Mouse (Mus musculus) megakaryocyte-erythroid progenitor cell, adult 5-6 weeks (primary cell): Measurements from ENCODE around the gene D930048N14Rik. TPM values are rescaled to one million over a fixed set of nuclear protein-coding genes. Genes with fewer than 3 reads are reported as not detected.
A peak's percentile ranks its signal among the peaks of the same experiment; 100 is the strongest.
"Not testable (repeated sequence)": the region's sequence is repeated elsewhere in the genome, so short reads cannot be mapped to it uniquely, and the experiment has no call there.

Source experiments
- ATAC-seq: replicated peaks from 2 replicates; pipeline ENCODE4 v1.8.0; 2016; ENCODE audit warnings: mild to moderate bottlenecking, inconsistent platforms; ENCODE audit not compliant: severe bottlenecking, poor library complexity, low FRiP score, low TSS enrichment
- total RNA-seq, 2 experiments: library from RNA; stranded (forward) in 1 of 2; stranded (reverse) in 1 of 2; fragments of 200-1000, 215-1000 nt in 1 of 2; fragments of >200 nt in 1 of 2; fragmentation: Nextera tagmentation in 1 of 2; gene quantifications; 2 replicates each; pipeline ENCODE4 v1.2.3; 2014 to 2017

Gene D930048N14Rik
- total RNA-seq, 2 experiments from 2014 or later, result not detected

DNA sequence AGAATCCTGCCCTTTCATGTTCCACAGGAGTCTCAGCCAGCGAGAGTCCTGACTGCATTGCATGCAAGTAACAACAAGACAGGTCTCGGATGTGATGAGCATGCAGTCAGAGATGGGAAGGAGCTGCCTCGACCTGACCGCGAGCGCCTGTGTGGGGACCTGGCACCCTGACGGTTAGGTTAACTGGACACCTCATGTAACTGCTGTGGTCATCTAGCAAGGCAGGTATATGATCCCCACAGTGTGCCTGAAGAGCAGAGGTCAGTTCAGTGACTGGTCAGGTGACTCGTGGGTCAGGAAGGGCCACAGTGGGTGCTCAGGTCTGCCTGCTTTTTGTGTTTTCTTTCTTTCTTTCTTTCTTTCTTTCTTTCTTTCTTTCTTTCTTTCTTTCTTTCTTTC is 31.2 kb downstream of the D930048N14Rik start:
- peak; percentile 45; the same call in 1 of the 2 replicates for ATAC-seq

DNA sequence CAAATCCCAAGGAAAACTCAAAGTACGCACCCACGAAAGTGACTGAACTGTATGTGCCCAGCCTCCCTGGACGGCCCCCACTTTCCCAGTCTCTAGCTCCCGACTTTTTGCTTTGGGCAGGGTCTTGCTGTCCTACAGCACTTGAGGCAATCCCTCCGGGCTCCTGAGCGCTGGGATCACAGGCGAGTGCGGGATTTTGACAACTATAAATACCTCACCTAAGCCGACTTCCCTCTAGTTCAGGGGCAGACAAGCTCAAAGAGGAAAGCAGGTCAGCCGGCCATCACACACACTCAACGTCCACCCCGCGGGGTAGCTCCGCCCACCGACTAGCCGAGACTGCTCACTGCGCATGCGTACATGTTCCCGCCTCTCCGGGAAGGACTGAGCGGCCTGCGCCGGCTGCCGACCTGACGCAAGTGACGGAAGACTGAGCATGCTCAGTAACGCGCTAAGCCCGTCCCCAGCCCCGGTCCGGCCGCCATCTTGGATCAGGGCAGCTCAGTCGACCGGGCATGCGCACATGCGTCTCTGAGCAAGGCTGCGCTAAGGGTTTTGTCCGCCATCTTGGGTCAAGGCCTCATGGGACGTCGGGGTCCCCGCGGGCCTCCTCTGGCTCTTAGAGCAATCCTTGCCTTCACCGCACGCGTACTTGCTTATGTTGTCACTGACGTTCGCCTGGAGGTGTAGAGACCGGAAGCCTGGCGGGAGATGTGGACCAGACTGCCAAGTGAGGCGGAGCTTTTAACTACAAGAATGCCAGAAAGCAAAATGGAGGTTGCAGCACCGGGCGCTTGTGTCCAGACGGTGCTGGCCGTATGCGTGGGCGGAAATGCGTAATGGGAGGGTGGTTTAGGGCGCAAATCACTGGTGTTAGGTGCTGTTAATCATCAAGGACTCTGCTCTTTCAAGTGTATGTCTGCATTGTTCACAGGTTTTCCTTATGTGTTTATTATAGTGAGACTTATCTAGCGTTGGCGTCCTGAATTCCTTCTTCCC is 37.9 kb downstream of the D930048N14Rik start, which contains the start of gene 0610009B22Rik:
Gene 0610009B22Rik, minus strand, starts transcription at position 545 of the 999 bp plus-strand sequence.
- peak; percentile 98 for ATAC-seq

DNA sequence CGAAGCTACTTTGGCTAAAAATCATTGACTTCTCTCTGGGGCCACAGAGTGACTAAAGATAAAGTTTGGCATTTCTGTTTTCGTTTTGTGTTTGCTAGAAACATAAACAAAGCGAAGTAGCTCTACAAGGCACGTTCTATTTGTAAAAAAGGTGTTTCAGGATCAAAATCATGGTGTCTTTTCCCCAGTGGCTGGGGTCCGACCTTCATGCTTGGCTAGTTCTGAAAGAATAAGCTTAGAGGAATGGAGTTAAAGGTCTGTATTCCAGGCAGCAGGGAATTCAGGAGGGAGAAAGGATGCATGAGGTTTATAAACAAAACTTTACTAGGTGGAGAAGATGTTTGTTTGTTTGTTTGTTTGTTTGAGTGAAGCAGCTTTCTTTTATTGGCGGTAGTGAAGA is 38.6 kb downstream of the D930048N14Rik start:
- ATAC-seq, result no peak

DNA sequence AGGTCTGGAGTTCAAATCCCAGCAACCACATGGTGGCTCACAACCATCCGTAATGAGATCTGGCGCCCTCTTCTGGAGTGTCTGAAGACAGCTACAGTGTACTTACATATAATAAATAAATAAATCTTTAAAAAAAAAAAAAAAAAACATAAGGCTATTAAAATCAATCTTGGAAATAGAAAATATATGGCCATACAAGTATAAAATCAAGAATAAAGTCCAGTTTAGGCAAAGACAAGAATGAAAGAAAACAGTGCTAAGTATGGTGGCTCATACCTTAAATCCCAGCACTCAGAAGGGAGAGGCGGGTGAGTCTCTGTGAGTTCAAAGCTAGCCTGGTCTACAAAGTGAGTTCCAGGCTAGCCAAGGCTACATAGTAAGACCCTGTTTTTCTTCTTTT is 39.8 kb downstream of the D930048N14Rik start:
- ATAC-seq, result not testable (repeated sequence)

DNA sequence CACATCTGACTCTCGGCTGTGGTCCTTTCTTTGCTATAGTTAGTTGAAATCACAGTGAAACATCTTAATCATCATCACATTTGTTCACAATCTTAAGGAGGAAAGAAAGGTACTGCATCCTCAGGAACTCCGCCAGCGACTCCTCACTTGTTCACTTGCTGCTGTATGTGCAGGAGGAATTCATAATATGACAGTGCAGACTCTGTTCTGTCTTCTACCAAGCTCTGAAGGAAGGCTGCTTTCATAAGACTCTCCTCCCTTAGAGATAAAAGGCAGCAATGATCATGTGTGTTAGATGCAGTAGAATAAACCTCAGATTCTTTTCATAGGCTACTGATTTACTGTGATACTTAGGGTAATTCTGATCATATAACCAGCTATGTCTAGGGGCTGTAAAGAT is 44.2 kb downstream of the D930048N14Rik start:
- ATAC-seq, result no peak

DNA sequence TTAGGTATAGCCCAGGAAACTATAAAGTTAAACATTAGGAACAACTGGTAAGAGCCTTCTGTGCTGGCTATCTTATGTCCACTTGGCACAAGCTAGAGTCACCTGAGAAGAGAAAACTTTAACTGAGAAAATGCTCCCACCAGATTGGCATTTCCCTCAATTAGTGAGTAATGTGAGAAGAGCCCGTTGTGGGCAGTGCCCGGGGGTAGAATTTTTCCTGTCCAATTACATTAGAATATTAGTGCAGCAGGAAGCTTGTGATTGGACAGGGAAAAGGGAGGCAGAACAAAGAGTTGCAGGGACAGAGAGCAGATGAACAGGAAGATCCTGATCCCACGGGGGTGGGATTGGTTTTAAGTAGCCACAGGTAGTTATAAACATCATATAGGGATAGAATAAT is 52.1 kb downstream of the D930048N14Rik start:
- ATAC-seq, result no peak

DNA sequence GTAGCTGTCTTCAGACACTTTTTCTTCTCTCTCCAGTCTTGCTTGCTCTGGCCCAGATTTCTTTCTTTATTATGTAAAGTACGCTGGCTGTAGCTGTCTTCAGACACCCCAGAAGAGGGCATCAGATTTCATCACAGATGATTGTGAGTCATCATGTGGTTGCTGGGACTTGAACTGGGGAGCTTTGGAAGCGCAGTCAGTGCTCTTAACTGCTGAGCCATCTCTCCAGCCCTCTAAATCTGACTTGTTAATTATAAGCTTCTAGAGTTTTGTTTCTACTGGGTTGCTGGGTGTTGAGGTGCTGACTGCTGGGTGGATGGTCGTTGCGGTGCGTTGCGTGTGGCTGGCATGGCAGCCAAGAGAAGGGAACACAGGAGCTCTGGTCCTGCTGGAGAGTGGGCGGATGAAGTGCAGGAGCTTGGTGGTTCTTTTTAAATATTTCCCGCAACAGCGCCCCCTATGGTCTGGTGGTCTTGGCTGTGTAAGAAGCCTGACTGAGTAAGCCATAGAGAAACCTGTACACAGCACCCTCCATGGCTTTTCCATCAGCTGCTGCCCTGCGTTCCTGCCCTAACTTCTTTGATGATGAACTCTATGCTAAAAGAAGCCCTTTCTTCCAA is 52.7 kb downstream of the D930048N14Rik start:
- peak; percentile 61; the same call in 1 of the 2 replicates for ATAC-seq

DNA sequence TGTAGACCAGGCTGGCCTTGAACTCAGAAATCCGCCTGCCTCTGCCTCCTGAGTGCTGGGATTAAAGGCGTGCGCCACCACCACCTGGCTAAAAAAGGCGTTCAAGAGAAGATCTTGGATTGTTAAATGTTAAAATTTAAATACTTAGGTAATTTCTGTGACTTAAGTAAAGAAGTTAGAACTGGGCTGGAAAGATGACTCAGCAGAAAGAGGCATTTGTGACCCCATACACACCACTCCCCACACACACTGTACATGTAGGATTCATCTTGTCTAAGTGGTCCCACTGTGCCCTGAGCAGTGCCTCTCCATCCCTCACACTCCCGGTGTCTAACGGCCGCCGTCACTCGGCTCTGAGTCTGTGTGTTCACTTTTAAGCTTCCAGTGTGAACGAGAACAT is 55.7 kb downstream of the D930048N14Rik start:
- ATAC-seq, result no peak

DNA sequence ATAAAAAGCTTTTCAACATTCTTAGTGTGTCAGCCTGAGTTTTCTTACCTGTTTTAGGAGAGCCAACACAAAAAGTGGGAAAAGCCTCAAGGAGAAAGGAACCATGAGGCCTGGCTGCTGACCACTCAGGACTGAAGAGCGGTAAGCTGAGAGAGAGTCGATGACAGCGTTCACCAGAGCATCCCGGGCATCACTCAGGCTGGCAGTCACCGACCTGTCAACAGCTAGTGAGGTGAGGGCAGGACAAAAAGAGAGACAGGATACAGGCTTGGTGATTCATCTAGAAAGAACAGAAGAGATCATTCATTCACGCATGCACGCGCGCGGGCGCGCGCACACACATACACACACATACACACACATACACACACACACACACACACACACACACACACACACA is 56.3 kb downstream of the D930048N14Rik start:
- ATAC-seq, result no peak

Other genes starting within 250 kb of the D930048N14Rik start
- gene Phykpl, start 66.2 kb upstream of the D930048N14Rik start, total RNA-seq (2014; fragmentation: Nextera tagmentation), result 30.5 and 34.7 TPM in 2 replicates
- gene Phykpl, start 66.2 kb upstream of the D930048N14Rik start, total RNA-seq (2017), result 8.8 and 19.9 TPM in 2 replicates
- gene Hnrnpab, start 44.1 kb upstream of the D930048N14Rik start, total RNA-seq (2014; fragmentation: Nextera tagmentation), result 644 and 702 TPM in 2 replicates
- 1,394 and 1,753 TPM in 2 replicates for gene Hnrnpab, start 44.1 kb upstream of the D930048N14Rik start, total RNA-seq (2017)
- 285 and 292 TPM in 2 replicates for gene Nhp2, start 31.2 kb upstream of the D930048N14Rik start, total RNA-seq (2014; fragmentation: Nextera tagmentation)
- 141 and 176 TPM in 2 replicates for gene Nhp2, start 31.2 kb upstream of the D930048N14Rik start, total RNA-seq (2017)
- gene Rmnd5b, start 15.1 kb upstream of the D930048N14Rik start, total RNA-seq (2014; fragmentation: Nextera tagmentation), result 37.0 TPM in 2 replicates
- 9.5 and 17.6 TPM in 2 replicates for gene Rmnd5b, start 15.1 kb upstream of the D930048N14Rik start, total RNA-seq (2017)
- not detected in 2 replicates for gene N4bp3, start 112 bp upstream of the D930048N14Rik start, total RNA-seq (2014; fragmentation: Nextera tagmentation)
- 0.89 and 1.1 TPM in 2 replicates for gene N4bp3, start 112 bp upstream of the D930048N14Rik start, total RNA-seq (2017)
- gene 0610009B22Rik, start 37.9 kb downstream of the D930048N14Rik start, total RNA-seq (2014; fragmentation: Nextera tagmentation), result 26.9 and 27.6 TPM in 2 replicates
- gene 0610009B22Rik, start 37.9 kb downstream of the D930048N14Rik start, total RNA-seq (2017), result 11.5 and 13.8 TPM in 2 replicates
- gene Sec24a, start 112.7 kb downstream of the D930048N14Rik start, total RNA-seq (2014; fragmentation: Nextera tagmentation), result 23.5 and 30.5 TPM in 2 replicates
- gene Sec24a, start 112.7 kb downstream of the D930048N14Rik start, total RNA-seq (2017), result 6.2 and 6.5 TPM in 2 replicates
- 63.9 and 74.0 TPM in 2 replicates for gene Sar1b, start 112.7 kb downstream of the D930048N14Rik start, total RNA-seq (2014; fragmentation: Nextera tagmentation)
- gene Sar1b, start 112.7 kb downstream of the D930048N14Rik start, total RNA-seq (2017), result 62.2 and 85.3 TPM in 2 replicates
- 11.1 and 12.1 TPM in 2 replicates for gene Jade2, start 206.7 kb downstream of the D930048N14Rik start, total RNA-seq (2014; fragmentation: Nextera tagmentation)
- 7.1 and 8.9 TPM in 2 replicates for gene Jade2, start 206.7 kb downstream of the D930048N14Rik start, total RNA-seq (2017)